Mouse (Mus musculus) neural tube, embryonic 10.5 days (tissue): ENCODE results near the gene Swsap1.

Experiments used
- DNase-seq: peaks from one replicate; pipeline ENCODE4 v3.0.0-alpha.2; 2017; ENCODE audit warnings: low spot score; ENCODE audit errors: extremely low spot score

The Swsap1 gene

DNA sequence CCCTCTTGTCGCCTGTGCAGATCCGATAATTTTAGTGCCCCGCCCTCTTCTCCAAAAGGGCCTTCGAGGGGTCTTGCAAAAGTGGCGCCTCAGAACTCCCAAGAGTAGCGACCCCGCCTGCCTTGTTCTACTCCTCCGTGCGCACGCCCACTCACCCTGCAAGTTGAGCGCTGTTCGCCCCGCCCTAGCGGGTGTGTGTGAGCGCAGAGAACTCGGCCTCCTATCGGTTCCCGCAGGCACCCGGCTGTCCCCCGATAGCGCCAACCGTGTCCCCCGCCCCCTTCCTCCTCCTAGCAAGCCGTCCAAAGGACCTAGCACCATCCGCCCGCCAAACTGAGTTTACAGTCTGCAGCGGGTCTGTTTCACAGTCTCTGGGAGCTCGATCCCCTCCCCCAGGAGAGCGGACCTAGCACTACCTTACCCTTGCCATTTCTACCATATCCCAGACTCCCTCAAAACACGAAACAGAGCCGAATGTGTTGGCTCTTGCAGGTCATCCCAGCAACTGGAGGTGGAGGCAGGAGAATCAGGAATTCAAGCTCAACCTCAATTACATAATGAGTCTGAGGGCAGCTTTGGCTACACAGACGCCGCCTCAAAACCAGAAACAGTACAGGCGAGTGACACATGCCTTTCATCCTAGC lies 7.0 kb downstream of the Swsap1 start:
- peak; percentile 75 for DNase-seq

- DNase-seq: peak; percentile 50
These were observed 7.9 kb downstream of the Swsap1 start, which contains the start of gene Epor for GRCm38 (mm10) chr9:21963417-21963816. Gene Epor, minus strand, starts transcription at chr9:21963506.

DNA sequence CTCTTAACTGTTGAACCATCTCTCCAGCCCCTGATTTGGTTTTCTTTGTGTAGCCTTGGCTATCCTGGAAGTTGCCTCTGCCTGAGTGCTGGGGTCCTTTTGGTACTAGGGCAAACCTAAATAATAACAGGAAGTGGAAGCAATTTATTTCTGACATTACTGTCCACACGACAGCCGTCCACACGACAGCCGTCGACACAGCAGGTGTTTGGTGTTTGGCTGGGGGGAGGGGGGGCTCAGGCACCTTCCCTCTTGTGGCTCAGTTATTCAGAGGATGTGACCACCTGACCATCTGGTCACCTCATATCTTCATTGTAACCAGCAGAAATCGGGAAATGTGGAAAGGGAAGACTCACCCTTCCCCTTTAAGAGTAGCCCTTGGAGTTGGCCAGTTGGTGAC lies 13.3 kb downstream of the Swsap1 start:
- no peak for DNase-seq

GRCm38 (mm10) chr9:21969304-21969703 lies 13.7 kb downstream of the Swsap1 start:
- no peak for DNase-seq

DNA sequence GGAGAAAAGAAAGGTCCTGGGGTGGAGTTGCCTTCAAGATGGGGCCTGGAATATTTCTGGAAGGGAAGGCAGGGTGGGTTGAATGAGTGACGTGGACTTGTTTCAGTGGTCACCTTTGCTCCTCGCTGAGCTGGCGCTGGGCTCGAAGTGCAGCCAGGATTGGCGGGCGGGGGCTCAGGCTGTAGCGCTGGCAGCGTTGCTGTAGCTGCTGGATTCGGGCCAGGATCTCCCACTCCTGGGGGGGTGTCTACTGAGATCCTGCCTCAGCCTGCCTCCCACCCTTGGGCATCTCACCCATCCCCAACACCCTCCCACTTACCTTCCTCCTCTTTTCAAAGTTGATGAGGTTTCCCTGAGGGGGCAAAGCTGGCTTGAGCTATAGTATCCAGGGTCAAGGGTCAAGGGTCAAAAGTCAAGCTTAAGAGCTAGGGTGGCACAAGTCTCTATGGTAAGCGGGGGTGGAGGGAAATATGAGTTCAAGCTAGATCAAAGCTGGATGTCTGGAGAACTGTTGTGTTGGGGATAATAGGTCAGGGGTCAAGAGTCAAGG lies 21.1 kb downstream of the Swsap1 start:
- DNase-seq: no peak

- no peak for DNase-seq
These were observed 21.8 kb downstream of the Swsap1 start for GRCm38 (mm10) chr9:21977331-21977730.

- DNase-seq: peak; percentile 33
These were observed 22.4 kb downstream of the Swsap1 start for GRCm38 (mm10) chr9:21977972-21978371.

- no peak for DNase-seq
These were observed 23.0 kb downstream of the Swsap1 start for GRCm38 (mm10) chr9:21978398-21979128.

- DNase-seq: no peak
These were observed 28.4 kb downstream of the Swsap1 start for GRCm38 (mm10) chr9:21983911-21984310.

DNA sequence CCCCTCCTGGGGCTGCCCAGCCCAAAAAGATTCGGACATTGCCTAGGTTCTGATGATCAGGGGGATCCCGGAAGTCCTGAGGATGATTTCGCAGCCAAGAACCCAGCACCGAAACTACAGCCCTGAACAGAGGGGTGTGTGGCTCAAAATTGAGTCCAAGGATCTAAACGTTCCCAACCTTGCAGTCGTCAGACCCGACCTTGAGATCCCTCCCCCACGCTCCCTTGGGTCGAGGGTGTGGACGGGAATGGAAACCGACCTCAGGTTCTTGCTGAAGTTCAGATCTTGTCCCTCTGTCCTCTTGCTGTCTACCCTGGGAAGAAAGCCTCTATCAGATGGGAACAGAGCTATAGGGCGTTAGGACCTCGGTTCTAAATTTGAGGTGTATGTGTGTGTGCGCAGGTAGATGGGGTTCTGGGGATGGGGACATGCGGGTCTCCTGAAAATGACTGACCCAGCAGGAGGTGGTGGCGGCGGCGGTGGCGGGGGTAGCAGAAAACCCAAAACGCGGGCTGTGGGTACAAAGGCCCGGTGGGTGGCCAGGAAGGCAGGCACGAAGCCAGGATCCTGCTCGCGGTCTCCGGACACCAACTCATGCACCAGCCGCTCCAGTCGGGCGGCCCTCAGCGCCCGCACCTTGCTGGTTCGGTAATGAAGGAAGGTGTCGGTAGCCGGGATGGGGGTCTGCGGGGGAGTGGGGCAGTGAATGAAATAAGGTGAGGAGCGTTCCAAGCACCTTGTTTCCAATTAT lies 32.2 kb downstream of the Swsap1 start:
- peak; percentile 18 for DNase-seq

GRCm38 (mm10) chr9:21988421-21989101 lies 33.0 kb downstream of the Swsap1 start:
- DNase-seq: peak; percentile 45

- DNase-seq: peak; percentile 69
These were observed 33.9 kb downstream of the Swsap1 start, which contains the start of gene Rgl3 for GRCm38 (mm10) chr9:21989230-21990110. Gene Rgl3, minus strand, starts transcription at chr9:21989446.

- no peak for DNase-seq
These were observed 36.7 kb downstream of the Swsap1 start for GRCm38 (mm10) chr9:21992227-21992626.

DNA sequence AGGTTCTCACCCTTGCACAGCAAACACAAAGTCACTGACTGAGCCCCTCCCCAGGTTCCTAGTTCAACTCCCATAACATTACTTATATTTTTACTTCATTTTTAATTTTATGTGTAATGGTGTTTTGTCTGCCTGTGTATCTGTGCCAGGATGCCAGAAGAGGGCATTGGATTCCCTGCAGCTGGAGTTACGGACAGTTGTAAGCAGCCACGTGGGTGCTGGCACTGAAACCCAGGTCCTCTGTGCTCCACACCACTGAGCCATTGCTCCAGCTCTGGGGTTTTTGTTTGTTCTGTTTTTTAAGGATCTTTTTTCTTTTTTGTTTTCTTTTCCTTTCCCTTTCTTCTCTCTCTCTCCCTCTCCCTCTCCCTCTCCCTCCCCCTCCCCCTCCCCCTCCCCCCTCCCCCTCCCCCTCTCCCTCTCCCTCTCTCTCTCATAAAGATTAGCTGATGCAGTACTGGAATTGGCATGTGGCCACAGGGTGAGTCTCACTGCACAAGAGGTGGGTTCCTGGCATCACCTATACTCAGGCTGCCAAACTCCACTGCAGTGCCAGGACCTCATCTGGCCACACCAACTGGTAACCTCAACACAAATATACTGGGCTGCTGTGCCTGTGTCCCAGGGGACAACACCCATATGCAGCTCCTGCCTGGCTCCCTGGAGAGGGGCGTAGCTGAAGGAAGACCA lies 40.8 kb downstream of the Swsap1 start:
- no peak for DNase-seq

DNA sequence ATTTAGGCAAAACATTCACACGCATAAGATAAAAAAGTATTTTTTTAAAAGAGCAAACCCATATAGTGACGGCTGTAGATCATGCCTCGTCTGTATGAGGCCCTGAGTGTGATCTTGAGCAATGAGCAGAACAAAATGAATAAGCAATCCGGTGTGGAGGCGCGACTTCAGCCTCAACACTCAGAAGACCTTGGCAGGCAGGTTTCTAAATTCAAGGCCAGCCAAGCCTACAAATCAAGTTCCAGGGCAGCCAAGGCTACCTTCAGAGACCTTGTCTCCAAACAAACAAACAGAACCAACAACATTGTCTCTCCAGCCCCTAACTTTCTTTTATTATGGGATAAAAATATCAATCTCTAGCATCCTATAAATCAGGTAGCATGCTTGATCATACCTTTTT lies 44.7 kb downstream of the Swsap1 start:
- no peak for DNase-seq

GRCm38 (mm10) chr9:22001633-22002032 lies 46.1 kb downstream of the Swsap1 start:
- no peak for DNase-seq

DNA sequence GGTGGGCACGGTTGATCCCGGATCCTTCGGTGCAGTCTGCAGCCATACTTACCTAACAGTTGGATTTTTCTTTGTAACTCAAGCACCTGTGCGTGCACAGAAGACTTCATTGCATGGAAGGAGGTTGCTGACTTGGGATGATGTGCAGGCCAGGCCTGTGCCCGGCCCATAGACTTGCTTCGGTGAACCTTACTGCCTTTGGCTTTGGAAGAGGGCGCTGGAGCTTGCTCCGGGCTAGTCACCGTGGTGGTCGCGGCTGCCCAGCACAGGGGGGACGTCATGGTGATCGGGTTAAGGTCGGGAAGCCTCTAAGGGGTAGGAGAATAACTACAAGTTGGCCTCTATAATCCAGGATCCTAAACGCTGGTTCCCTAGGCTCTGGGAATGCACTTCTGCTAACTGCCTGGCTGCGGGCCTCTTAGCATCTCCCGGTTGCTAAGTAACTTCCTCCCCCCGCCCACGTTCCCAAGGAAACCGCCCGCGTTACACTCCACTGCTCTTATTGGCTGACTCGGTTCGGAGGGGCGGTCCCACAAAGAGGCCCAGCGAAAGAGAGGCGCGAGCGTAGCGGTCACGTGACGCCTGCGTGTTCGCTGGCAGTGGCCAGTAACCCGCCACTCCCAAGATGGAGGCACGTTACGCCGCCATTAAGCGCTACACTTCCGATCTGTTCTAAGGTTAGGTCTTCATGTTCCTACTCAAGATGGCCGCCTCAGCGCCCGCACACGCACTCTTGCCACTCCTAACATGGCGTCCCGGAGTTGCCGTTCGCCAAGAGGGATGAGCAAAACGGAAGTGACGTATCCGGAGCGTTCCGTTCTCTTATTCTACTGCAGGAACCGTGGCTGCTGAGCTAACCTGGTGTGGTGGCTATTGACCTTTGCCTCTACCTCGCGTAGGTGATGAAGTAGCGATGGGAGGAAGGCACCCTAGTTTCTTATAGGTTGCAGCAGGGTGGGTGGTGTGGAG lies 46.9 kb downstream of the Swsap1 start, which contains the start of the genes Ccdc151 and Prkcsh:
Gene Ccdc151, minus strand, starts transcription at position 441 of the 969 bp plus-strand sequence.
Gene Prkcsh, plus strand, starts transcription at position 613 of the 969 bp plus-strand sequence.
- DNase-seq: peak; percentile 99

DNA sequence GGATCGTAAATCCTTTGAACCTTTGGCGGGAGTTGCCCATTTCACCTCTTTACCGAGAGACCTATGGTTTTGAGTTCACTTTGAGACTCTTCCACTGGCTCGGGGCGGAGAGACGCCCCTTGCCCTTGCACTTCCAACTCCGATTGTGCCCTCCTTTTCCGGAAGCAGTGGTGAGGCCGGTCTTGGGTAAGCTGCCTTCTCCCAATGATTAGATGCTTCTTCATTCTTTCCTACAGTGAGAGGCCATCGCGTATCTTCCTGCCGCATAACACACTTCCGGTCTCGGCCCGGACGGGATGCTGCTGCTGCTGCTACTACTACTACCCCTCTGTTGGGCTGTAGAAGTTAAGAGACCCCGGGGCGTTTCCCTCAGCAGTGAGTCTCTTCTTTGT lies 47.6 kb downstream of the Swsap1 start:
- no peak for DNase-seq
